Mouse (Mus musculus): ENCODE measurements around the gene Gm20388.
A peak's percentile ranks its signal among the peaks of the same experiment; 100 is the strongest.

Gm20388 gene

DNA sequence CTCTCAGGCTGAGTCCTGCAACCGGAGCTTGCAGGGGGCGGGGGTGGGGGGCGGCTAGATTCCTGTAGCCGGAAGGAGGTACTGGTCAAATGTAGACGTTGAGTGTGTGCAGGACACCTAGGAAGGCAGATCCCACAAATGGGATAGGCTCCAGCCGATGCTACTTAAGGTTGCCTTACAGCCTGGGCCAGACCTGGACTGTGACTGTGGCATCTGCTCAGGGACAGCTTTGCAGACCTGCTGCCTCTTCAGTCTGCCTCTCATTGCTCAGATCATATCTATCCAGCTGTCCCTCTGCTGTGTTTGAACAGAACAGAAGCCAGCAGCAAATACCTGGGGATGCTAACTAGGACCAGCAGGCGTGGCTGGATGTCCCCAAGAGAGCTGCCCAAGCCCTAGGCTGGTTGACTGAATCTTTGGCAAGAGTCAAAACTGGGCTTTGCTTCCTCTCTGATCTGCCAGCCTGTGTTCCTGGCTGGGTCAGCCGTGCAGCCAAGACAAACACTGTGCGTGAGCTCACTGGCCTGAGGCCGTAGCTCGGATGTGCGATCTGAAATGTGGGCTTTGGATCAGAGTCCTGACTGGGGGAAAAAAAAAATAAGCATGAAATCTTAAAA lies 3850.7 kb downstream of the Gm20388 start:
- DNase-seq (ENCODE audit: low spot score): no peak

DNA sequence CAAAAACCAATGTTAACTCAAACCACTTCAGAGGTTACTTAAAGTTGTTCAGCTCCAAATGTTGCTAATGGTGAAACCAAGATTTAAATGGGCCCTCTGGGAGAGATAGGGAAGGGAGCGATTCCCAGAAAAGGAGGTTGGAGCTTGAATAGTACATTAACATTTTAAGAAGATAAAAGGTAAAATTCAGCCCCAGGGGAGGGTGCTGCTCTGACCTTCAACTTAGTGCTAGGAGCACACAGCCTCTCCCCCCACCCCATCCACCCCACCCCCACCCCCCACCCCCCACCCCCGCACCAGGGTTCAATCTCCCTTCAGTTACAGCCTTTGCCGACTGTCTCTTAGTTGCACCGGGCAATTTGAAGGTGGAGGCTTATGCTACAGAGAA lies 3851.2 kb downstream of the Gm20388 start:
- no peak for DNase-seq (ENCODE audit: low spot score)

DNA sequence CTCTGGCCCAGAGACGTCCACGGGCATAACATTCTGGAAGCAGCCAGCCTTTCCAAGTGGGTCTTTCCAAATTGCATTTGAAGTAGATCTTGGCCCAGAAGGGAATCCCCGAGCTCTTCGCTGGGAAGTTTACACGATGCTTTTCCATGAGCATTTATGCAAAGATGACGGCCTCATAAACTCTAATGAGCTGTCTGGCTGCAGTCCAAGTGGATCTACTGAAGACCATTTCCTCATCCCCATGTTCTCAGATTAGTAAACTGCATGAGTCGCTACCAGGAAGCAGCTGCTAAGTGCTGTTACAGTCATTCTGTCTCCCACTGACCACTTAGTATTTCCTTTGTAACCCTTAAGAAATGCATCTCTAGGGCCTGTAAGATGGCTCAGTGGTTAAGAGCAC lies 3852.7 kb downstream of the Gm20388 start:
- DNase-seq (ENCODE audit: low spot score): no peak

DNA sequence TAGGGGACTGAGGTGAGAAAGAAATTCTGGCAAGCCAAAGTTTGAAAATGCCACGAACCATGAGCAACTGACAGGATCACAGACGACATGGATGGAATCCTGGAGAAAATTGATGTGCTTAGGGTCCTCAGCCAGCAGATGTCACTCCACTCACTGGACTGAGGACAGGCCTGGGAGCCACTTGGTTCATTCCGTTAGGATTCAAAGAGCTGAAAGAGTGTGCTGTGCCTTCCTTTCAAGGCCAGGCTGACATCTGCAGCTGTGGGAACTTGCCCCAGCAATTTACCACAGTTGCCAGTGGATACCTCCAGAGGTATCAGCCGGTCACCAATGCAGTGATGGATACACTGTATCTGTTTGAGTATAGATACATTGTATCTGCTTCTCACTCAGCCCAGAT lies 3854.0 kb downstream of the Gm20388 start:
- DNase-seq (ENCODE audit: low spot score): peak; percentile 77

DNA sequence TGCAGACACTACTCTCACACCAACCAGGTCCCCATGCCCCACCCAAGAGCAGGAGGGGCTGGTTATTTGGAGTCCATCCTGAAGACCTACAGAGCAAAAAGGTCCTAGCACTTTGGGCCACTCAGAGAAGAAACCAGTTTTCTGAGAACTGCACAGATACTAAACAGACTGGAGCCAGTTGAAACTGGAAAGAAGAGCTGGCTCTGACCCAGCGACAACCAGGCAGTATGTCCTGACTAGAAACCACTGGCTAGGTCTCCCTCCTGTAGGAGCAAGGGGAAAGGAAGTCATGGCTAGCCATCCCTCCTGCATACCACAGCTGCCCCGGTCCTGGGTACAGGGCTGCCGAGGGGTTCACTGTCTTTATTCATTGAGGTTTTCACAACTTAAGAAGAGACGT lies 3855.9 kb downstream of the Gm20388 start:
- no peak for DNase-seq (ENCODE audit: low spot score)

DNA sequence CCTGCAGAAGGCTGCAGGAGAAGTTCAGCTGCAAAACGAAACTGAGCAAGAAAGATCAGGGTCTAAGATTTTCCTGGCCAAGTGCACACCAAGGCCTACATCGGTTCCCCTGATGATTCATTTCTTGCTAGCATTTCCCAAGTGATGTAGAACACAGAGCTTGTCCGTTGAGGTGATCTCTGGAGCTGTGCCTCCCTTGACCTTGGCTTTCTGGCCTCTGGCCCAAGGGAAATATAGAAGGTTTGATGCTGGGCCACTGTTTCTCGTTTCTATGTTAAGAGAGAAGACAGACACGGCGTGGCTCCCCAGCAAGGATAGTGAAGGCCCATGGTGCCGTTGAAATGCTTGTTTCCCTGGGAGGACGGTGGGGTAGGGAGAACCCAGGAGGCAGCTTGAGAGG lies 3857.2 kb downstream of the Gm20388 start:
- no peak for DNase-seq (ENCODE audit: low spot score)

DNA sequence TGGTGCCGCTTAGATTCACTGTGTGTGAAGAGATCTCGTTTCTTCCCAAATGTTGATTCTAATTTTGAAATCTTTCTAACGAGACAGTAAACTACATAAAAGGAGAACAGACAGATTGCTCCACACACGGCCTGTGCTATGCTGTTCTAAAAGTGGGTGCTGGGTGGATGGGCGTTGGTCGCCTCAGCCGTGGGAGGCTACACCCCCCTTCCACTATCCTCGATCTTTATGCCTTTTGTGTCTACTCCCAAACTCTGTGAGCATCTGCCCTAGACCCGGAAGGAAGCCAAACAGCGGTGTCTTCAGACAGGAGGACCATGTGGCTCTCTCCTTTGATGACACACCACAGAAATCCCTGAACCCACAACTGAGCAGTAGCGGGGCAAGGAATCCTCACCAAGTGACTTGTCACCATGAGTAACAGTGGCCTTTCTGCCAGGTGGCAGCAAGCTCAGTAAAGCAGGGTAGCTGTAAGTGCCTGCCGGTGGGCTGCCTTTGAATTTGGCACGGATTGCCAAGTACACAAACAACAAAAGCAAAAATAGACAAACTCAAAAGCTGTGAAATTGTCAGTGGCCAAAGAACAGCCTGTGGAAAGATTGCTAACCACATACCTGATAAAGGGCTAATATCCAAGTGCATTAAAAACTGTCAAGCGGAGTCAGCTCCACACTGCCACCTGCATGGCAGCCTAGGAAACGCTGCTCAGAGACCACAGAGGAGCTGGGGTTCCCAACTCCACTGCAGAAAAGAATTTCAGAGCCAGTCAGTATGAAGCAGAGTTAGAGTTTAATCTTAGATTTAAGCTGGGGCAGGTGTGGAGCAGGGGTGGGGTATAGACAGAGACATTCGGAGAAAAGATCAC lies 3858.1 kb downstream of the Gm20388 start:
- peak; percentile 81 for DNase-seq (ENCODE audit: low spot score)

DNA sequence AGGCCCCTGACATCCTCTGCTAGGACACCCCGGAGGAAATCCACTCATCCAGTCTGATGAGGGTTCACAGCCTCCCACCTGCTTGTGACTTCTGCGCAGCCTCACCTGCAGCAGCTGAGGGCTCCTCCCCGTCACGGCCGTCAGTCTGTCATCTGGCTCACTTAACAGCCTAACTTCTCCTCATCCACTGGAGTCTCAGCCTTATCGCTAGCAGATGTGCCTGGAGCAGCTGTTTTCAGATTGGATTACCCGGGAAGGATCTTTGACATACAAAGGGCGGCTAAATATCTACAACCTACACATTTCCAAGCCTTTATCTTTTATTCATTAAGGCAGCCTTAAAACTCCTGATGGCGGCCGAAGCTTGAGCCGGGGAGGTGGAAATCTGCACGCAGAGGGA lies 3862.8 kb downstream of the Gm20388 start:
- DNase-seq (ENCODE audit: low spot score): no peak

DNA sequence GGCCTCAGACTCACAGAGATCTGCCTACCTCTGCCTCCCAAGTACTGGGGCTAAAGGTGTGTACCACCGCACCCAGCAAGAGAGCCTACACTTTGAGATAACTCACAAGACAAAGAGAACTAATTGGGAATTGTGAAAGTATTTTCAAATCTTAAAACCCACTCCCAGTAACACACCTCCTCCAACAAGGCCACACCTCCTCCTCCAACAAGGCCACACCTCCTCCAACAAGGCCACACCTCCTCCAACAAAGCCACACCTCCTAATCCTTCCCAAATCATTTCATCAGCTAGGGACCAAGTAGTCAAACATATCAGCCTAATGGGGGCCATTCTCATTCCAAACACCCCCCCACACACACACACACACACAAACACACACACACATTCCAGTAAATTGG lies 3863.8 kb downstream of the Gm20388 start:
- no peak for DNase-seq (ENCODE audit: low spot score)

DNA sequence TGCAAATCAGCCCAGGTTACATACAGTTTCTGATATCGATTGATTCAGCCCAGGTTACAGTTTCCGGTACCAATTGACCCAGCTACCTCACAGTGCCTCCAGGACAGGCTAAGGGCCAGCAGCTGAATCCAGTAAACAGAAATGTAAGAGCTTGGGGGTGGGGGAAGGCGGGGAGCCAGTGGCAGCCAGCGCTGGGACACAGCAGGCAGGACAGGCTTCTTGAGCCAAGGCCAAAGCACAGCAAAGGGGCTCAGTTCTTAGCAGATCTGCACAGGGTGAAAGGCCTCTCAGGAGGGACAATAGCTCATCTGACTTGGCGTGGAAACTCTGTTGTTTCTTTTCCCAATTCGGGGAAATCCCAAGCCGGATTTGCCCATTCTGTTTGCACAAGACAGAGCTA lies 3866.7 kb downstream of the Gm20388 start:
- DNase-seq (ENCODE audit: low spot score): no peak

DNA sequence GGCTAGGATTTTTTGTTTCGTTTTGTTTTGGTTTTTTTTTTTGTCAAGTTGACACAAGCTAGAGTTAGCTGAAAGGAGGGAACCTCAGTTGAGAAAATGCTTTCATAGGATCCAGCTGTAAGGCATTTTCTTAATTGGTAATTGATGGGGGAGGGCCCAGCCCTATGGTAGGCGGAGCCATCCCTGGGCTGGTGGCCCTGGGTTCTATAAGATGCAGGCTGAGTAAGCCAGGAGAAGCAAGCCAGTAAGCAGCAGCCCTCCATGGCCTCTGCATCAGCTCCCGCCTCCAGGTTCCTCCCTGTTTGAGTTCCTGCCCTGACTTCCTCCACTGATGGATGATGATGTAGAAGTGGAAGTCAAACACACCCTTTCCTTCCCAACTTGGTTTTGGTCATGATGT lies 3869.8 kb downstream of the Gm20388 start:
- DNase-seq (ENCODE audit: low spot score): peak; percentile 12

DNA sequence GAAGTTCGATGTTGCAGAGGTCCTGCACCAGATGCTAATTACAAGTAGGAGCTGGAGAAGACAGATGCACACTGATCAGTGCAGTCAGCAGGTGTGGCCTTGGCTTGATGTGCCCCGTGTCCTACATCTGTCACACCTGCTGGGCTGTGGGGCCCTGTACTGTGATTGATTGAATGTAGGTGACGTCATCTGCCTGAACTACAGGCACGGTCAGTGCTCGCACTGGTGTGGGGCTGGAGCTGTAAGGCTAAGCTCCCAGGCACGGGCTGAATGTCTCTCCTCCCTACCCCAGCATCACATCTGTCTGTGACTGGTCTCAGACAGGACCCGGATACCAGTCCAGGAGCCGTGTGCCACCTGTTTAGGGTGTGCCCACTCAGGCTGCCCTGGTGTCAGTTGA lies 3870.6 kb downstream of the Gm20388 start:
- DNase-seq (ENCODE audit: low spot score): peak; percentile 42

DNA sequence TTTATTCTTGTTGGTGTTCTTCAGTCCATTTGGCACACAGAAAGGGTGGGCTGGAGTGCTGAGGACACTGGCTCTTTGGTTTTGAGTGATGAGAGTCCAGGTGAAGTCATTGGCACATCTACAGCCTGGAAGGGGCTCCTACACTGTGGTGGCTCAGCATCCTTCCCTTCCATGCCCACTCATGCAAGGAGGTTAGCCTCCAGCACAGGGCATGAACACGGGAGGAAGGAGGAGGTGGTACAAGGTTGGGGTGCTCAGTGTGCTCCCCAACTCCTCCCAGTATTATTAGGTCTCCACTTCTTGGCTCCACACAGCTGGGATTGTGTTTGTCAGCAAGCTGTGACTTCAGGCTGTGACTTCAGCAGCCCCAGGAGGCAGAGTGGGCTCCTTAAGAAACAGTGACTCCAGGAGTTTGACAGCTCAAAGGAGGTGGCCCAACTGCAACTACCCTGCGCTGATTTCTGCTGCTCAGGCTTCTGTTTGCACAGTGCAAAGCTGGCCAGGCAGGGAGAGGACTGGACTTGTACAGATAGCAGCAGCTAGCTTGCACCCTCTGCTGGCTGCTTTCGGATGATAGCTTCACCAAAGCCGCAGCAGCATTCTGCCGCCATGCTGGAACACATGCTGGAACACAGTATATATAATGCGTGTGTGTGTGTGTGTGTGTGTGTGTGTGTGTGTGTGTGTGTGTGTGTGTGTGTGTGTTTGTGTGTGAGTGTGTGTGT lies 3873.0 kb downstream of the Gm20388 start:
- peak; percentile 94 for DNase-seq (ENCODE audit: low spot score)

DNA sequence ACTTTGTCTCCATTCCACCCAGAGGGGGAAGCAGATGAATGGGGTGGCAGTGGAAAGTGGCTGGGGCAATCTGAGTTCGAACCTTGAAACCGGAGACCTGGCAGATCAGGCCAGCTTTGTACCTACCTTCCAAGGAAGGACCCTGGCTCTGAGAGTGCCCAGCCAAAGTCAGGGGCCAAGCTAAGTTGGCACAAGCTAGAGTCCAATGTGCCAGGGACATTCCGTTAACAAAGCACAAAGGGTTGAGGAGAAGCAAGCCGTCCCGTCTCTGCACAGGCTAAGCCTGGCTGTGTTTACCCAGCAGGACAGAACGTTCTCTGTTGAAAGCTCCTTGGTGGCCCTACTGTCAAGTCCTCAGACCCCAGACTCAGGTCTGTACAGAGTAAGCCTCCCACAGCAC lies 3875.5 kb downstream of the Gm20388 start:
- no peak for DNase-seq (ENCODE audit: low spot score)

DNA sequence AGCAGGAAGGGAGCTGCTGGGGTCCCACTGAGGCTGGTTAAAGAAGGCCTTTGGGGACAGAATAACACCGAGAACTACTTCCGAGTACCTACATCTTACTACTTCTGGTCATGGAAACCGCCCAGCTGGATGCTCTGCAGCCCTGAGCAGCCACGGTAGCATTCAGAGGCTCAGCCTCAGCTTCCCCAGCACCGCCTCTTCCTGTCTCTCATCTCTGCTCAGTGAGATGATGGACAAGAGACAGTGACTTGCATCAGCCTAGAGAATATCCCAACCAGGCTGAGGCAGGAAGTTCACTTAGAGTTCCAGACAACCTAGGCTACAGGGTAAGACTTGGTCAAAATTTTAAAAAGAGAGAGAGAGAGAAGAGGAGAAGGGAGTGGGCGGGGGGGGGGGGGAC lies 3876.0 kb downstream of the Gm20388 start:
- no peak for DNase-seq (ENCODE audit: low spot score)

DNA sequence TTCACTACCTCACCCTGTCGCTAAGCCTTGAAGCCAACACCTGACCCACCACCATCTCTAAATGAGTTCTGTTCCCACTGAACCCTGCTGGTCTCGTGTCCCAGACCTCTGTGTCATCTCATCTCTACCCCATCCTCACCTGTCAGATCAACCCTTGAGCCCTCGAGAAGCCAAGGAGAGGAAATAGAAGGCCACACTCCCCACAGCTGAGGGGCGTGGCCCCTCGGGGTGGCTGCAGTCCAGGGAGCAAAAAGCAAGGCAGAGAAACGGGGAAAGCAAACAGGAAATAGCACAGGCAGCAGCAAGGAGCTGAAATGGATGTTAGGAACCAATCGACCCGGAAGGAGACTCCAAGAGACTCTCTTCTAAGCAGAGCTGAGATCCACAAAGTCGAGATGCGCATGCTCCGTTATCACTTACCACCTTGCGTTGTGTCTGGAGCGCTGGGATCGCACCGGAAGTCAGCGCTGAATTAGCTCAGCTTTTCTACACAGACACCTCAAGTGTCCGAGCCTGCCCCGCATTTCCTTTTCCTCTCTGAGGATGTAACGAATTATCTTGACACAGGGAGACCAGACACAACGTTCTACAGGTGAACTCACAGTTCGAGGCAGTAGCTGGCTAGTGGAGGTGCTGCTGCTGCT lies 3876.7 kb downstream of the Gm20388 start:
- peak; percentile 18 for DNase-seq (ENCODE audit: low spot score)

DNA sequence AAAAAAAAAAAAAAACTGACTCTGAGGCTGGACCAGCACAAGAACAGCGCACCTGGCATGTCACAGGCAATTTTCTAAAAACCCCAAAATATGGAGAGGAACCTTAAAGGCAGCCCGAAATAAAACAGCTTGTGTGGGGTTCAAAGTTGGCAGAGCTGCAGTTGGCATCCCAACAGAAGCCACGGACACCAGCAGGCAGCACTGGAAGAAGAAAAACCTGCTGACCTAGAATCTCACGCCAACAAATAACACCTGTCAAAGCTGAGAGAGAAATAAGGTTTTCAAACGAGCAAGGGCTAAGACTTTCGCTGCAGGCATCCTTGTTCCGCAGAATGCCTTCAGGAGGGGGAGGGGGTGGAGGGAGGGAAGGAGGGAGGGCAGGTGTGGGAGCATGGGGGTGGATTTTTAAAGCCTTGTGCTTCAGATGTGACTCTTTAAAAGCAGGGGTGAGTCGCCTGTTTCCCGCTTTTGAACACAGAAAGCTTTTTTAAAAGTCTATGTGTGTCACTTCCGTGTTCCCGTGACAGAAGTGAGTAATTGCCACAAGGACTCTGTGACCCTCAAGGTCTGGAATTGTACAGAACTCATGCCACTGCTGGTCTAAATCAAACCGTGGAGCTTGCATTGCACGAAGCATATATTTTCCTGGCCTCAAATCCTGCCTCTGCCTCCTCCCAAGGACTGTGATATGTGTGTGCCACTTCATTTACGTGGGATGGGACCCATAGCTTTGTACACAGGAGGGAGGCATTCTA lies 3878.0 kb downstream of the Gm20388 start:
- no peak for DNase-seq (ENCODE audit: low spot score)

DNA sequence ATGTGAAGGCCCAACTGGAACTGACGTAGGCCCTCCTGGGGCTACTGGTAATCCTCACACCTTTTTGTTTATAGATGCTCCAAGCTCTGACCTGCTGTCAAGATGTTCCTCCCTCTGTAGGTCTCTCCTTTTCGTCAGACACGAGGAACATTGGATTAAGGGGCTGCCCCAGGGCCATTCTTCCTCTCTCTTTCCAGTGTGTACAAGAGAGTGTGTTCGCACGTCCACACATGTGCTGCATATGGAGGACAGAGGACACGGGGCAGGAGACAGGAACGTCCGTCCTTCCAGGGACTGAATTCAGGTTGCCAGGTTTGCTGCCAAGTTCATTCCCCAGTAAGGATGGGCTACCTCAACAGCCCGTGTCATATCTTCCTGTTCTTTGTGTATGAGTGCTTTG lies 3878.8 kb downstream of the Gm20388 start:
- no peak for DNase-seq (ENCODE audit: low spot score)

DNA sequence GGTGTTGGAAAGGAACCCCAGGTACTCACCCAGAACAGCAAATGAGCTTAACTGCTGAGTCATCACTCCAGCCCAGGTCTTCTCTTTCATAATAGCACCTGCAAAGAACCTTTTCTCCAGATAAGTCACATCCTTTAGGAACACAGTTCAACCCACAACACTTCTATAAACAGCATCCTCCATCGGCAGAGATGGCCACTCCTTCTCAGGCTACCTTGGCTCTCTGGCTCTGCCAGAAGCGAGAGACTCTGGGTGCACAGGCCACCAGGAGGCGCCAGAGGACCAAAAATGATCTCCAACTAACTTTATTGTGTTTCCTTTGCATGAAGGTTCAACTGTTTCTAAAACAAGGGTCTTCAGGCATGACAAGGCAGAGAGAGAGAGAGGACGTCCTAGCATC lies 3879.3 kb downstream of the Gm20388 start:
- peak; percentile 91 for DNase-seq (ENCODE audit: low spot score)

DNA sequence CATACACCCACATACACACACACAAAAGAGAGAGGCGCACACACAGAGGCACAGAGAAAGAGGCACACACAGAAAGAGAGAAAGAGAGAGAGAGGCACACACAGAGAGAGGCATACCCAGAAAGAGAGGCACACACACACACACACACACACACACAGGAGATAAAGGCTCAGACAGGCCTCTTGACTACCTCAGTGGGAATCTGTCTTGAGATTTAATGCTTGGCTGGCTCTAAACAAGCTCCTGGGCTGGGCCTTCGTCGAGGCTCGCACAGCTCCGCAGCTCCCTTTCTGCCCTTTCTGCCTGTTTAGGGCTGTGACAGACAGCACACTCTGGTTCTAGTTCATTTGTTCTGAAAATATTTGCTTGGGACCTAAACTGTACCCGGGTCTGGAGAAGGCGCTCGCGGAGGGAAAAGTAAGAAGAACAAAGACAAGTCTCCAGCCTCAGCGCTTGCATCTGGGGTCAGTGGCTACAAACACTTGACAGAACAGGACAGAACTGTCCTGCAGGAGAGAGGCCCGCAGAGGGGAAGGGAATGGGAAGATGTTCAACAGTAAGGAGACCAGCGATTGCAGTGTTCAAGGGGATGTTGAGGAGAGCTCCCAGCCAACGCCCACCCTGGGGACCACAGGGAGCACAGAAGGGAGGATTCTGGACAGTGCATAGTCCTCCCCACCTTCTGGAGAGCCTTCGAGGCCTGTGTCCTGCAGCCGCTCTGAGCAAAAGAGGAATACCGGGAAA lies 3880.6 kb downstream of the Gm20388 start:
- peak; percentile 68 for DNase-seq (ENCODE audit: low spot score)

DNA sequence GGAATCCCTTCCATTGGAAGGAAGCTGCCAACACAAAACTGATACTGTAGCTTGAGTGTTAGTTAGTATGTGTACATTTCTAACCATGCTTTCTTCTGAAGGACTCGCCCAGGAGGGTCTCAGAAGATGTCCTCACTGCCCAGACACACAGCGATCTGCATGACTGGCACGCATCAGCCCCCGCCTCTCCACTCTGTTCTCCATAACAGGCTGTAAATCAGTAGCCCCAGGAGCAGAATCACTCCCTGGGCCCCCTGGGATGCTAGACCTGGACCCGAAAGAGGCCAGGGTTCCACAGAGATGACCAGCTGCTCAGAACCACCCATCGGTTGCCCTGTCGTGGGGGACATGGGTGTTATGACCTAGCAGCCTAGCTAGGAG lies 3881.2 kb downstream of the Gm20388 start:
- no peak for DNase-seq (ENCODE audit: low spot score)
